Mouse (Mus musculus) cerebellum, postnatal 4 days (tissue): ENCODE measurements around the gene Nipsnap3b.
A peak's percentile ranks its signal among the peaks of the same experiment; 100 is the strongest.

Experiments
- DNase-seq, 2 experiments: peaks; one replicate each; pipeline ENCODE4 v3.0.0; 2022; ENCODE audit warnings: low spot score in 2 of 2, mixed read lengths in 1 of 2

The Nipsnap3b gene

GRCm38 (mm10) chr4:53011732-53012361 lies at the start of gene Nipsnap3b:
Gene Nipsnap3b, plus strand, starts transcription at chr4:53011880.
- DNase-seq, result peak; percentile 94 to 96

GRCm38 (mm10) chr4:52964247-52964646 lies 47.4 kb upstream of the Nipsnap3b start, which contains the start of gene Olfr270:
Gene Olfr270, plus strand, starts transcription at chr4:52964547.
- no peak for DNase-seq

GRCm38 (mm10) chr4:52985216-52985615 lies 26.5 kb upstream of the Nipsnap3b start:
- no peak for DNase-seq

- DNase-seq, result peak in 1 of 2 experiments; percentile 11
Measured at GRCm38 (mm10) chr4:52986266-52986665, 25.4 kb upstream of the Nipsnap3b start.

GRCm38 (mm10) chr4:52989248-52989647 lies 22.4 kb upstream of the Nipsnap3b start, which contains the start of gene Nipsnap3a:
Gene Nipsnap3a, plus strand, starts transcription at chr4:52989272.
- DNase-seq, result no peak

GRCm38 (mm10) chr4:52999449-52999848 lies 12.2 kb upstream of the Nipsnap3b start:
- peak; percentile 32 to 79 for DNase-seq

- no peak for DNase-seq
Measured at GRCm38 (mm10) chr4:53000154-53000553, 11.5 kb upstream of the Nipsnap3b start.

GRCm38 (mm10) chr4:53009183-53009582 lies 2.5 kb upstream of the Nipsnap3b start:
- no peak for DNase-seq

- DNase-seq, result no peak
Measured at GRCm38 (mm10) chr4:53009871-53010270, 1.8 kb upstream of the Nipsnap3b start.

GRCm38 (mm10) chr4:53014421-53014820 lies 2.7 kb downstream of the Nipsnap3b start:
- no peak for DNase-seq

- no peak for DNase-seq
Measured at GRCm38 (mm10) chr4:53015024-53015423, 3.3 kb downstream of the Nipsnap3b start.

- DNase-seq, result no peak
Measured at GRCm38 (mm10) chr4:53018392-53018791, 6.7 kb downstream of the Nipsnap3b start.

- no peak for DNase-seq
Measured at GRCm38 (mm10) chr4:53023189-53023925, 11.7 kb downstream of the Nipsnap3b start.

GRCm38 (mm10) chr4:53024397-53024796 lies 12.7 kb downstream of the Nipsnap3b start:
- DNase-seq, result no peak

GRCm38 (mm10) chr4:53027811-53028210 lies 16.1 kb downstream of the Nipsnap3b start:
- no peak for DNase-seq

GRCm38 (mm10) chr4:53030326-53030948 lies 18.8 kb downstream of the Nipsnap3b start:
- no peak for DNase-seq

- DNase-seq, result peak in 1 of 2 experiments; percentile 58
Measured at GRCm38 (mm10) chr4:53043819-53044218, 32.1 kb downstream of the Nipsnap3b start.

- DNase-seq, result no peak
Measured at GRCm38 (mm10) chr4:53045807-53046206, 34.1 kb downstream of the Nipsnap3b start.

GRCm38 (mm10) chr4:53046238-53047022 lies 34.8 kb downstream of the Nipsnap3b start:
- no peak for DNase-seq

- DNase-seq, result no peak
Measured at GRCm38 (mm10) chr4:53062301-53063008, 50.8 kb downstream of the Nipsnap3b start.
